ENCODE assay signal across 8 mouse cellular contexts in genomic region chr15:102399229-102400221, GRCm38 (mm10). TPM values are rescaled to one million over a fixed set of nuclear protein-coding genes. Genes with fewer than 3 reads are reported as not detected.
A peak's percentile ranks its signal among the peaks of the same experiment; 100 is the strongest.
DNase-seq lines count a peak whose midpoint lies in the region; ATAC-seq and TF ChIP-seq lines count a peak whose summit lies in the region.

No protein-coding gene starts in this region.

- no peak for TF ChIP-seq CTCF in liver, adult 2 months (IDR thresholded peaks at IDR 0.05; ENCODE audit: low read depth, low read length)

- no peaks in the 10 kb centered on the region for H3K27me3 ChIP-seq in embryonic facial prominence, embryonic 14.5 days (replicated peaks; ENCODE audit: control insufficient read depth, insufficient read depth, low read length)
- H3K27me3 ChIP-seq in liver, adult 2 months (ENCODE audit: control insufficient read depth, insufficient read depth, low read length) = no peaks in the 10 kb centered on the region

- H3K4me3 ChIP-seq in embryonic facial prominence, embryonic 14.5 days (ENCODE audit: low read depth, low read length) = peak overlapping the region; percentile 39
- peak overlapping the region; percentile 56 for H3K4me3 ChIP-seq in liver, adult 2 months (ENCODE audit: insufficient read depth, low read depth, low read length)

- peak; percentile 87 for TF ChIP-seq POLR2A in liver, adult 2 months (IDR thresholded peaks at IDR 0.05; ENCODE audit: extremely low read depth, insufficient read depth, low read length)

- WGBS in embryonic facial prominence, embryonic 14.5 days = 3% methylated on average over 30 of the region's 34 CpGs
- WGBS in liver, adult 2 months = under 1% methylated on average over 34 of the region's 34 CpGs

- DNase-seq in cerebellum, adult 11 months = peak; percentile 52
- DNase-seq in embryonic facial prominence, embryonic 14.5 days (ENCODE audit: low spot score) = peak; percentile 93
- peak; percentile 98 for DNase-seq in heart, adult 9 months (ENCODE audit: low spot score in 2 of 2)
- DNase-seq in kidney, adult 9 months = peak; percentile 97
- peak; percentile 92 for DNase-seq in liver, adult 2 months (ENCODE audit: extremely low read depth, low read depth, low spot score)
- DNase-seq in monocyte, adult 2 months (ENCODE audit: low read depth in 1 of 2, low spot score in 2 of 2) = peak; percentile 51 to 78
- peak; percentile 82 to 85 for DNase-seq in spleen, postnatal 36 days (ENCODE audit: low spot score in 2 of 2)

- no peaks in the 10 kb centered on the region for H3K9me3 ChIP-seq in embryonic facial prominence, embryonic 14.5 days (ENCODE audit: control insufficient read depth, low read length)

- no peak for ATAC-seq in cerebellum, adult (ENCODE audit: insufficient number of reproducible peaks, low FRiP score, low TSS enrichment)
- peak; percentile 82 for ATAC-seq in embryonic facial prominence, embryonic 14.5 days (ENCODE audit: low read depth)

- peak overlapping the region; percentile 81 for H3K27ac ChIP-seq in embryonic facial prominence, embryonic 14.5 days (replicated peaks; ENCODE audit: low read depth, low read length)
- peak overlapping the region; percentile 92 for H3K27ac ChIP-seq in liver, adult 2 months (replicated peaks; ENCODE audit: insufficient read depth, low read depth, low read length)

- H3K4me1 ChIP-seq in embryonic facial prominence, embryonic 14.5 days (ENCODE audit: control insufficient read depth, insufficient read depth, low read length) = peaks cover 11% of the 10 kb centered on the region
- peaks cover 19% of the 10 kb centered on the region for H3K4me1 ChIP-seq in liver, adult 2 months (ENCODE audit: control insufficient read depth, insufficient read depth, low read length)

- H3K36me3 ChIP-seq in embryonic facial prominence, embryonic 14.5 days (ENCODE audit: control insufficient read depth, insufficient read depth, low read length) = no peaks in the 10 kb centered on the region
- H3K36me3 ChIP-seq in liver, adult 2 months (ENCODE audit: control insufficient read depth, insufficient read depth, low read length) = no peaks in the 10 kb centered on the region

- H3K79me2 ChIP-seq in liver, adult 2 months (ENCODE audit: control insufficient read depth, insufficient read depth, low read length) = no peaks in the 10 kb centered on the region

- H3K4me2 ChIP-seq in embryonic facial prominence, embryonic 14.5 days (ENCODE audit: low read depth, low read length) = peak overlapping the region; percentile 59

- H3K9ac ChIP-seq in embryonic facial prominence, embryonic 14.5 days (ENCODE audit: low read depth, low read length) = peak overlapping the region; percentile 64
- peak overlapping the region; percentile 78 for H3K9ac ChIP-seq in liver, adult 2 months (ENCODE audit: low read depth, low read length)

RNA-seq across cellular contexts. Expression of gene Sp1, which starts 6.4 kb away (rescaled TPM):
- polyA plus RNA-seq in embryonic facial prominence, embryonic 14.5 days (2014; fragmentation: Nextera tagmentation; extraction: Ambion mirVana) = 15.5 and 16.5 TPM in 2 replicates
- 16.7 and 18.2 TPM in 2 replicates for total RNA-seq in liver, adult 2 months (2014; rRNA removed)
- polyA plus RNA-seq in liver, adult 2 months (2012; rRNA removed) = 7.3 and 7.6 TPM in 2 replicates

RNA-seq across cellular contexts. Expression of gene Sp7, which starts 32.5 kb away (rescaled TPM):
- 31.2 and 45.0 TPM in 2 replicates for polyA plus RNA-seq in embryonic facial prominence, embryonic 14.5 days (2014; fragmentation: Nextera tagmentation; extraction: Ambion mirVana)
- not detected in 2 replicates for total RNA-seq in liver, adult 2 months (2014; rRNA removed)
- not detected in 2 replicates for polyA plus RNA-seq in liver, adult 2 months (2012; rRNA removed)

RNA-seq across cellular contexts. Expression of gene Amhr2, which starts 45.6 kb away (rescaled TPM):
- polyA plus RNA-seq in embryonic facial prominence, embryonic 14.5 days (2014; fragmentation: Nextera tagmentation; extraction: Ambion mirVana) = 0.26 and 0.96 TPM in 2 replicates
- 0.07 and 0.09 TPM in 2 replicates for total RNA-seq in liver, adult 2 months (2014; rRNA removed)
- 0.40 and 0.49 TPM in 2 replicates for polyA plus RNA-seq in liver, adult 2 months (2012; rRNA removed)

RNA-seq across cellular contexts. Expression of gene Aaas, which starts 49.0 kb away (rescaled TPM):
- polyA plus RNA-seq in embryonic facial prominence, embryonic 14.5 days (2014; fragmentation: Nextera tagmentation; extraction: Ambion mirVana) = 52.5 and 60.5 TPM in 2 replicates
- 4.0 and 8.3 TPM in 2 replicates for total RNA-seq in liver, adult 2 months (2014; rRNA removed)
- polyA plus RNA-seq in liver, adult 2 months (2012; rRNA removed) = 18.9 and 24.0 TPM in 2 replicates

RNA-seq across cellular contexts. Expression of gene Prr13, which starts 59.3 kb away (rescaled TPM):
- polyA plus RNA-seq in embryonic facial prominence, embryonic 14.5 days (2014; fragmentation: Nextera tagmentation; extraction: Ambion mirVana) = 95.9 and 97.6 TPM in 2 replicates
- total RNA-seq in liver, adult 2 months (2014; rRNA removed) = 7.3 and 11.1 TPM in 2 replicates
- 93.4 and 98.3 TPM in 2 replicates for polyA plus RNA-seq in liver, adult 2 months (2012; rRNA removed)

Comparison
In these comparisons a context has a peak if more than half of its experiments do, and no peak if none do; other contexts are left out.
1. RNA of gene Sp7, which starts 32.5 kb away (polyA plus RNA-seq): 31.2 to 45.0 TPM in embryonic facial prominence, embryonic 14.5 days; not detected in liver, adult 2 months; every median in the first group is over 10 times any median in the second.
2. Peak in every context shown above with its lines, with median percentiles within 50 percentile points of each other: DNase-seq.